Mouse (Mus musculus): Measurements from ENCODE around the gene Hba-a2.

- no peak for TF ChIP-seq POLR2A (IDR thresholded peaks at IDR 0.05; ENCODE audit: borderline replicate concordance, low read depth, low read length)
- no peak for TF ChIP-seq CTCF (IDR thresholded peaks at IDR 0.05; ENCODE audit: low read depth, low read length)
These were observed 47.1 kb downstream of the Hba-a2 start for GRCm38 (mm10) chr11:32343350-32343749.
